Mouse (Mus musculus) frontal cortex, postnatal 25 days (tissue): ENCODE data around the gene Slc7a1.

Experiments used
- DNase-seq, 2 experiments: peaks; one replicate each; pipeline ENCODE4 v3.0.0; 2022; ENCODE audit warnings: low spot score in 2 of 2

Gene Slc7a1

DNA sequence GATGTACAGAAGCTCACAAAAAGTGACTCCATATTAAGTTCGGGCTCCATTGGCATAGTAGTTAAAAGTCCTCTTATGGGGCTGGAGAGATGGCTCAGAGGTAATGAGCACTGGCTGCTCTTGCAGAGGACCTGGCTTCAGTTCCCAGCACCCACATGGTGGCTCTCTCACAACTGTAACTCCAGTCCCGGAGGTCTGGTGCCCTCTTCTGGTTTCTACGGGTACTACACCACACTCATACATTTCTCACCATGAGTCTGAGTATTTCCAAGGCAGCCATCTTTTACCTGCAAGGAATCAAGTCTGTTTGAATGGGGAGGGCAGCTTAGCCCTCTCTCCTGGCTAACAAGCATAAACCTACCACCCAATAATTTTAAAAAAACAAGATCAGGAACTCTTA, 30.5 kb downstream of the Slc7a1 start:
- DNase-seq, result no peak

GRCm38 (mm10) chr5:148367816-148368215, 31.9 kb downstream of the Slc7a1 start:
- DNase-seq, result no peak

DNA sequence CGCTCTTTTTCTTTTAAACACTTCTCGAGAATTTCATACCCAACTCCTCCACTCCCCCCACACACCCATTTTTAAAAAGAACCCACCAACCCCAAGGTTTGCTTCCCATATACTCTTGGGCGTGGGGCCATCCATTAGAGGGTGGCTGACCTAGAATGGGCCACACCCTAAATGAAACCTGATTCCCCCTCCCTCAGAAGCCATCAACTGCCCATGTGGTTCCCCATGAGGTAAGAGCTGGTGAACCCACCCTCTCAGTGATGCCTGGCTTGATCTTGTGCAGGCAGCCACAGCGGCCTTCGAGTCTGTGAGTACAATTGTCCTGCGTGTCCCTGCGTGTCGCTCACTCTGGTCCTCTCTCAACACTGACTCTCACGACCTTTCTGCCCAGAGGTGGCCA, 33.2 kb downstream of the Slc7a1 start:
- DNase-seq, result no peak

GRCm38 (mm10) chr5:148363441-148364113, 36.1 kb downstream of the Slc7a1 start:
- no peak for DNase-seq

DNA sequence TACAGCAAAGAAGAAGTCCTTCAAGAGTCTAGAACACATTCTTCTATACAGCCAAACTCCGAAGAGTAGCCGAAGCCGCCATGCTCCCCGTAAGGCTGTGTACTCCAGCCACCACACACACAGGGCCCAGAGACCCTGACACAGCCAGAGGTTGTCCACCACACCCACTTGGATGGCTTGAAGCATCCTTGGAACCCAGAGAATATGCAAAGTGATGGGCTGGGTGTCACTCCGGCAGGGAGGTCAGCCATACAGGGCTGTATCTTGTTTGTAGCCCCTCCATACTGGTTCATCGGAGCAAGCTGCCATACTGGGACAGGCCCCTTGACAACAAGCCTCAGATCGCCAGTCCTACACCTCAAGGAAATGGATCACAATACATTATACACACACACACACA, 37.4 kb downstream of the Slc7a1 start:
- DNase-seq, result no peak

DNA sequence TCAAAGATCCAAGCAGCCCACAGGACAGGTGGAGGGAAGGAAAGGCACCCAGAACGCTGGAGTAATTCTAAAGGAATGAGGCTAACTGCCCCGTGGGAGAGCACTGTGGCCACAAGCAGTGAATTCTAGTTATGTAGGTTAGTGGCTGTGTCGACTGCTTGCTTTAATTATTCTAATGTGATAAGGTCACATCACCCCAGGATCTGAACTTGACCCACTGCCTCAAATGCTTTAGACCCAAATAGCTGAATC, 38.0 kb downstream of the Slc7a1 start:
- DNase-seq, result no peak

DNA sequence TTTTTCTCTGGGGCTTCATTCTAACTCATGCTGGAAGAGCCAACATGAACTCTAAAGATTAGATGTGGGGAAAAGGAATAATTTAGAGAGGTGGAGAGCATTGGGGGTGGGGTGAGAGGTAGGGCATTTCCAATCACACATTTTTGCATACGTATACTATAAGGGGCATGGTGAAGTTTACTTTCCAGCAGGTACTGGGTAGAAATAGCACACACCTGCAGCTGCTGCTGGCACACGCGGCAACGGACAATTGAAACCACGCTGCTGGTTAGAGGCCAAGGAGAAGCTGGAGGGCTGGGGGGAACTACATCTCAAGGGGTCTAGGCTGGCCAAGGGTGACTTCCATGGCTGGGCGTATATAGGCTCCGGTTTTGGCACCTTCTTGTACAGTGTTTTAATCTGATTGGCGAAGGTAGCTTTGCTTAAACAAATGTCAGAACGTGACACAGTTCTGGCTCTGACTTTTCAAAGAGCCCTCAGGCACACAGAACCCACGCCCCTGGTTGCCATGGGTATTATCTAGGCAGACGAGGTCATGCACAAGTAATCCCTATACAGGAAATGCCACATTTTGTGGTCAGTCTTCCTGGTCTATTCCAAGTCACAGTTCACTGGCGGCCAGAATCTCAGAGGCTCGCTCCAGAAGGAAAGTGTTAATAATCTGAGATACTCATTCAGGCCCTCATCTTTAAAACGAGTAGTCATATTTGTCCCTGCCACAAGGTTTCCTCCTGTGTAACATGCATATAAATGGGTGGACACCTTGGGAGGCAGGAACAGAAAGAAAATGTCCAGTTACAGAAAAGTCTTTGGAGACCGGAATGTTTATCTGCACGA, 38.6 kb downstream of the Slc7a1 start:
- DNase-seq, result no peak

DNA sequence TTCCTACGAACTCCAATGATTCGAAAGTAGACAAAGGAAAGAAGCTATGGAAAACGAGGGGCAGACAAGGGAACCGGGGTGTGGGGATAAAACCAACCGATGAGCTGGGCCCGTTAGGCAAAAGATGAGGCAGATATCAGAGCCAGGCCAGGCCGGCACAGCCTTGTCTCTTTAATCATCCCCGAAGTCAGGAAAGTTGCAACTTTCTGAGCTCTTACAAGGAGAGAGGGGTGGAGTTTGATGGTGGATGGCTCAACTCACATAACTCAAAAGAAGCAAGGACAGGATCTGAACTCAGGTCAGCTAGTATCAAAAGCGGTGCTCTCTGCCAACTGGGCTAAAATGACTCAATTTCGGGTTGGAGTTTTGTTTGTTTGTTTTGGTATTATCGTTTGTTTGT, 40.6 kb downstream of the Slc7a1 start:
- no peak for DNase-seq

DNA sequence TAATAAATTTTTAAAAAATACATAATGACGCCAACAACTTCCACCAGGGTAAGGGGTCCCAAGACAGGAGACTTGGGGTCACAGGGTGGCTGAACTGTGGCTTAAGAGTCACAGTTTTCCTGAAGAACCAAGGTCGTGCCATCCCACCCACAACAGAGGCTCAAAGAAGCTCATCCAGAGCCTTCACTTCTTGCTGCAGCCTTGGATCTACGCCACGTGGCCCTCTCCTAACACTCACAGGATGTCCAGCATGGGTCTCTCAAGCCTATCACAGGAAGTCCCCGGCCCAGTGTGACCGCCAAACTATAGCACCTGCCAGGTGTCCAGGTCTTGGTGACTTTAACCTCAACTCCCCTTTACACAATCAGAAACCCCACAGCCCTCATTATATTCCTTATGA, 42.5 kb downstream of the Slc7a1 start:
- DNase-seq, result no peak

GRCm38 (mm10) chr5:148355822-148356221, 43.9 kb downstream of the Slc7a1 start:
- no peak for DNase-seq

- DNase-seq, result no peak
Measured at GRCm38 (mm10) chr5:148354536-148354935, 45.2 kb downstream of the Slc7a1 start.

DNA sequence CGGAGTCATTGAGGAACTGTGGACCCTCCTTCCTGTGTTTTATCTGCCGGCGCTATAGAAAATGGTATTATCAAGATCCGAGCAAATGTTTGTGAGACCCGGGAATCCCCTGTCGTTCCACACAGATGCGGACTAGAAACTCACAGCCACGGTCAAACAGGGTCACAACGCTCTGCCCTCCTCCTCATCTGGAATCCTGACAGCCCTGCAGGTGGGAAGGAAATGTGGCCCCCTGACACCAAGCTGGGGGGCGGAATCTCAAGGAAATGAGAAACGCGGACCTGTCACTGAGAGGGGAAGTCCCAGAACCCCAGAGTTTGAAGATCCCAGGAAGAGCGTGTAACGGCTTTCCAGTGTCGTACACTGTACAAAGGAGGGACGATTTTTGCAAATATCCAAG, 46.3 kb downstream of the Slc7a1 start:
- DNase-seq, result no peak

DNA sequence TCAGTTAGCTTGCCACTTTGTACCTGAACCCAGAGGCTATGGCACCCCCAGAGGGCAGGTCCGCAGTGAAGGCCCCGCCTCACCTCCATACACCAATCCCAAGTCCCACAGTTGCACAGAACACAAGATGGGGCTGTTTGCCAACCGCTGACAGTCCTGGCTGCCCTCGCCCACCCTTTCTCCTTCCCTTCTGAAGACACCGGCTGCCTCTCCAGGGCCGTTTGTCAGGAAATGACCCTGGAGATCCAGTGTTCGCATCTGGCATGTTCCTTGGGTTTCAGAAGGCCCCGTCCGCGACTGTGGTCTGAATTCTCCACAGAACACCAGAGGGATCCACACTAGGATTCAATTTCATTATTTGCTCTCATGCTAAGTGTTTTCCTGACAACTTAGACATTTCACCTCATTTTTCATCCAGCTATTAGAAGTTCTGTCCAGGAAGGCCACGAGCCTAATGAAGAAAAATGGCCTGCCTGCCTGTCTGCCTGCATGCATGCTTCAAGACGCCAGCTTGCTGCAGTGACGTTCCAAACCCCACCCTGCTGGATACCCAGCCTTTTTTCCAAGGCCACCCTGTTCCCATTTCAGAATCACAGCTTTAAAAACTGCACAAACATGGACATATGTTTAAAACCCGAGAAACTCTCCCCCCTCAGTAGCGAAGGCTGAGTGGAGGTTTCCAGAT, 50.2 kb downstream of the Slc7a1 start:
- no peak for DNase-seq

- no peak for DNase-seq
Measured at GRCm38 (mm10) chr5:148348153-148348552, 51.6 kb downstream of the Slc7a1 start.

- no peak for DNase-seq
Measured at GRCm38 (mm10) chr5:148346543-148346942, 53.2 kb downstream of the Slc7a1 start.

GRCm38 (mm10) chr5:148344374-148344773, 55.3 kb downstream of the Slc7a1 start:
- no peak for DNase-seq

GRCm38 (mm10) chr5:148342061-148342741, 57.5 kb downstream of the Slc7a1 start:
- DNase-seq, result peak in 1 of 2 experiments; percentile 12

- DNase-seq, result no peak
Measured at GRCm38 (mm10) chr5:148339126-148339525, 60.6 kb downstream of the Slc7a1 start.

DNA sequence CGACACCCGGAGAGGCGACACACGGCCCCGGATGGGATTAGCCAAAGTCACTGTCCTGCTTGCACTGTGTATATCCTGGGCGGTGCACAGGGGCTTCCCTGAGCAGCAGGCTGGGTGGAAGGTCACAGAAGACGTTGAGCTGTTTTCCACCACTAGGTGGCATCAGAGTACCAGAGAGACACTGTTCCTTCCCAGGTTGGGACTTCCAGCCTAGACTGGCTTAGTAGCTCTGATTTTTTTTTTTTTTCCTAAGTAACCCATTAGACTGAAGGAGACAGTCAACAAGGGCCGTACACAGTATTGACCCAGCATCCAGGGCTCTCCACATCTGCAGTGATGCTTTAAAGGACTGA, 67.1 kb downstream of the Slc7a1 start:
- peak; percentile 48 to 69 for DNase-seq

DNA sequence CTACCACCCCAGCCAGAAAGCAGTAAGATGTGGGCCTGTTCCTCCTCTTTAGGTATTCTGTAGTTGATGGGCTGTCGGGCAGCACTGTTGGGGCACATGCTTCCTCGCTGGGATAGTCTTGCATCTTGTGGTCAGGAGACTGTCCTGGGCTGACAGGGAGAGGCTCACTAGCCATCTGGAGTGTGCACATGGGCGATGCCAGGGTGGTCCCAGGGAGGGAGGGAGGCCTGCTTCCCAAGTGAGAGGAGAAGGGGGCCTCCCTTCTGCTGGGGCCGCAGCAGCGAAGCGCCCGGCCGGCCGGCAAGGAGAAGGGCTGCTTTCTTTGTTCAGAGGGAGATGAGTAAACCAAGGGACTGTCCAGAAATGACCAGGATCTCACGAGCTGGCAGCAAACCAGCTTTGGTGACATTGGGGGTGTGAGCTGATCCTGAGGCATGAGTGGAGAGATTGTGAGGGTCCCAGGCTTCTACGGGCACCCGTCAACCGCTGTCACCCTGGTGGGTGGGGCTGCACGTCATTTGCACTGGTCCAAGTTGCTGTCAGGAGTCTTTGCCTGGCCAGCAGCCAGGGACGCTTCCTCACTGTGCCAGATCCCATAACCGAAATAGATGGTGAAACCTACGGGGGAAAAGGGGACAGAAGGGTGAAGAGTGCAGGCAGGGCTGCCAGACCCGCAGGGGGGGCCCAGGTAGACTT, 67.6 kb downstream of the Slc7a1 start:
- DNase-seq, result no peak

DNA sequence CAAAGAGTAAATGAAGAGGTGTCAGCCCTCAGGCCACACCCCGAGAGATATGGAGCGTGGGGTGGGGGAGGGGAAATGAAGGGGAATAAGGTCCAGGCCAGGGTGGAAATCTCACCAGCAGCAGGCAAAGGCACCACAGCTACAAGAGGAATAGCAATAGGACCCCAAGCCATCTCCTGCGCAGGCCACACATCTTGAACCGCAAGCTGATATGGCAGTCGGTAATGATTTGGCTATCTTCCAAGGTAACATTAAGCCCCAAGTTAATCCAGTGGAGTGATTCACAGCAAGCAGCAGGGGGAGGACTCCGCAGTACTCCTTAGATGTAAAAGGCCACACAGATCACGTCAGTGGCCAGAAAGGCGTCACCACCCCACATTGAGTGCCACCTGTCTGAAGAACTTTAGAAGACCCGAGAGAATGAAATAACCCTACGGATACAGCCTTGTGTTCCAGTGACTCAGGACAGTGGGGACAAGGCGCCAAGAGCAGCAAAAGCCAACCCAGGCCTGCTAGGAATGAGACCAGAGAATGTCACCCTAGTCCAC, 68.4 kb downstream of the Slc7a1 start:
- no peak for DNase-seq

GRCm38 (mm10) chr5:148328982-148329381, 70.7 kb downstream of the Slc7a1 start:
- no peak for DNase-seq
